In genomic region chr17:26350216-26350615, GRCm38 (mm10) we compare ENCODE assay signal across 23 mouse cellular contexts.
A peak's percentile ranks its signal among the peaks of the same experiment; 100 is the strongest.
DNase-seq lines count a peak whose midpoint lies in the region; ATAC-seq and TF ChIP-seq lines count a peak whose summit lies in the region.
"Had no signal": no experiment of that assay in that cellular context is flagged by ENCODE, and none has a peak within 500 bp of the region (broad histone marks: within the 10 kb centered on the region; RNA-seq: fewer than 3 reads in every experiment).

No protein-coding gene starts in this region.

- H3K9me3 ChIP-seq in forebrain, postnatal 0 days (ENCODE audit: low read length): no peaks in the 10 kb centered on the region
- H3K9me3 ChIP-seq in forebrain, embryonic 13.5 days (replicated peaks): no peaks in the 10 kb centered on the region
- no peaks in the 10 kb centered on the region for H3K9me3 ChIP-seq in midbrain, embryonic 13.5 days
- H3K9me3 ChIP-seq: embryonic facial prominence, embryonic 13.5 days; forebrain, embryonic 10.5 days; forebrain, embryonic 15.5 days; heart, embryonic 10.5 days; hindbrain, embryonic 13.5 days had no signal

- no peak overlapping the region for H3K4me3 ChIP-seq in forebrain, postnatal 0 days (ENCODE audit: low read depth, low read length)
- no peak overlapping the region for H3K4me3 ChIP-seq in forebrain, embryonic 13.5 days
- no peak overlapping the region for H3K4me3 ChIP-seq in midbrain, embryonic 13.5 days (replicated peaks)
- H3K4me3 ChIP-seq: embryonic facial prominence, embryonic 13.5 days; erythroblast, embryonic 14.5 days; forebrain, embryonic 10.5 days; forebrain, embryonic 15.5 days; heart, embryonic 10.5 days; hindbrain, embryonic 13.5 days had no signal

- H3K4me2 ChIP-seq in forebrain, postnatal 0 days (ENCODE audit: low read depth): no peak overlapping the region
- H3K4me2 ChIP-seq in forebrain, embryonic 13.5 days: no peak overlapping the region
- no peak overlapping the region for H3K4me2 ChIP-seq in midbrain, embryonic 13.5 days (replicated peaks)
- H3K4me2 ChIP-seq: embryonic facial prominence, embryonic 13.5 days; forebrain, embryonic 15.5 days; hindbrain, embryonic 13.5 days had no signal

- H3K36me3 ChIP-seq in forebrain, postnatal 0 days (ENCODE audit: insufficient read depth): no peaks in the 10 kb centered on the region
- no peaks in the 10 kb centered on the region for H3K36me3 ChIP-seq in forebrain, embryonic 13.5 days (ENCODE audit: poor library complexity, severe bottlenecking)
- no peaks in the 10 kb centered on the region for H3K36me3 ChIP-seq in midbrain, embryonic 13.5 days
- H3K36me3 ChIP-seq: embryonic facial prominence, embryonic 13.5 days; forebrain, embryonic 10.5 days; forebrain, embryonic 15.5 days; heart, embryonic 10.5 days; hindbrain, embryonic 13.5 days had no signal

- H3K27me3 ChIP-seq in forebrain, postnatal 0 days (ENCODE audit: insufficient read depth, low read length): no peaks in the 10 kb centered on the region
- peaks cover 4% of the 10 kb centered on the region; the same call in 1 of the 2 replicates for H3K27me3 ChIP-seq in forebrain, embryonic 13.5 days
- no peaks in the 10 kb centered on the region for H3K27me3 ChIP-seq in midbrain, embryonic 13.5 days
- H3K27me3 ChIP-seq: forebrain, embryonic 15.5 days; hindbrain, embryonic 13.5 days; Patski had no signal

- H3K9ac ChIP-seq in forebrain, postnatal 0 days: no peak overlapping the region
- H3K9ac ChIP-seq in forebrain, embryonic 13.5 days: no peak overlapping the region
- no peak overlapping the region for H3K9ac ChIP-seq in midbrain, embryonic 13.5 days (replicated peaks)
- H3K9ac ChIP-seq: embryonic facial prominence, embryonic 13.5 days; forebrain, embryonic 15.5 days; hindbrain, embryonic 13.5 days had no signal

- DNase-seq in forebrain, postnatal 0 days: no peak
- DNase-seq in left cerebral cortex, adult 9 months (ENCODE audit: low spot score in 2 of 2): peak; percentile 42 to 66
- DNase-seq in left cerebral cortex, adult 18-20 months (ENCODE audit: low spot score in 2 of 2): no peak
- DNase-seq in right cerebral cortex, postnatal 10 days (ENCODE audit: low spot score in 2 of 2): peak; percentile 66 to 90
- no peak for DNase-seq in right cerebral cortex, postnatal 4 days
- DNase-seq in telencephalon, adult 2 months (ENCODE audit: low read depth, low spot score): peak; percentile 85
- DNase-seq: adrenal gland, adult 8-10 months; cerebellum, adult 11-12 months; cerebellum, adult 9-10 months; cerebellum, postnatal 25 days; gastrocnemius, postnatal 10 days; heart, adult 18-20 months; heart, postnatal 14 days had no signal

- WGBS in forebrain, postnatal 0 days: 74% methylated on average over 5 of the region's 5 CpGs
- 83% methylated on average over 5 of the region's 5 CpGs for WGBS in forebrain, embryonic 13.5 days
- WGBS in midbrain, embryonic 13.5 days: 85% methylated on average over 5 of the region's 5 CpGs

- H3K27ac ChIP-seq in forebrain, postnatal 0 days (ENCODE audit: low read depth, low read length): no peak overlapping the region
- H3K27ac ChIP-seq in forebrain, embryonic 13.5 days: no peak overlapping the region
- no peak overlapping the region for H3K27ac ChIP-seq in midbrain, embryonic 13.5 days
- H3K27ac ChIP-seq: embryonic facial prominence, embryonic 13.5 days; forebrain, embryonic 10.5 days; forebrain, embryonic 15.5 days; heart, embryonic 10.5 days; hindbrain, embryonic 13.5 days; hindbrain, postnatal 0 days had no signal

- peak; percentile 20; the same call in 1 of the 2 replicates for ATAC-seq in forebrain, postnatal 0 days
- ATAC-seq in forebrain, embryonic 13.5 days: no peak
- ATAC-seq in midbrain, embryonic 13.5 days: no peak
- ATAC-seq: forebrain, embryonic 15.5 days; hindbrain, postnatal 0 days; Patski had no signal

- H3K4me1 ChIP-seq in forebrain, postnatal 0 days (ENCODE audit: insufficient read depth): no peaks in the 10 kb centered on the region
- no peaks in the 10 kb centered on the region for H3K4me1 ChIP-seq in forebrain, embryonic 13.5 days
- no peaks in the 10 kb centered on the region for H3K4me1 ChIP-seq in midbrain, embryonic 13.5 days (replicated peaks)
- H3K4me1 ChIP-seq: forebrain, embryonic 10.5 days; forebrain, embryonic 15.5 days; hindbrain, embryonic 13.5 days had no signal

- TF ChIP-seq CTCF in forebrain, postnatal 0 days (IDR thresholded peaks at IDR 0.05; ENCODE audit: low read depth): no peak

Comparison
In these comparisons a context has a peak if more than half of its experiments do, and no peak if none do; other contexts are left out.
1. DNase-seq: peak in left cerebral cortex, adult 9 months (2 of 2), right cerebral cortex, postnatal 10 days (2 of 2) and telencephalon, adult 2 months (single experiment); none in forebrain, postnatal 0 days (single experiment), left cerebral cortex, adult 18-20 months (0 of 2) and right cerebral cortex, postnatal 4 days (single experiment).